Mouse (Mus musculus) neutrophil, adult 5-6 weeks (primary cell): ENCODE results near the gene Iapp. TPM values are rescaled to one million over a fixed set of nuclear protein-coding genes. Genes with fewer than 3 reads are reported as not detected.
"Not testable (repeated sequence)": the region's sequence is repeated elsewhere in the genome, so short reads cannot be mapped to it uniquely, and the experiment has no call there.

Source experiments
- ATAC-seq: fragments of 151-379, 151-347 bp; 2 replicates; pipeline ENCODE4 v1.8.0; 2017; ENCODE audit warnings: mild to moderate bottlenecking, moderate TSS enrichment; ENCODE audit not compliant: insufficient number of reproducible peaks, poor library complexity, low FRiP score, severe bottlenecking; ENCODE audit errors: extremely low read depth
- total RNA-seq: library from RNA; stranded (forward); fragments of 200-1000 nt; gene quantifications from 2 replicates; pipeline ENCODE4 v1.2.3, GENCODE M21; 2017

The Iapp gene
- not detected in 2 replicates for total RNA-seq

- no peak for ATAC-seq
Observed at GRCm38 (mm10) chr6:142298098-142298497, at the start of gene Iapp. TSS of gene Iapp (plus strand) at chr6:142298423.

GRCm38 (mm10) chr6:142250738-142251307, 47.4 kb upstream of the Iapp start:
- not testable (repeated sequence) for ATAC-seq

DNA sequence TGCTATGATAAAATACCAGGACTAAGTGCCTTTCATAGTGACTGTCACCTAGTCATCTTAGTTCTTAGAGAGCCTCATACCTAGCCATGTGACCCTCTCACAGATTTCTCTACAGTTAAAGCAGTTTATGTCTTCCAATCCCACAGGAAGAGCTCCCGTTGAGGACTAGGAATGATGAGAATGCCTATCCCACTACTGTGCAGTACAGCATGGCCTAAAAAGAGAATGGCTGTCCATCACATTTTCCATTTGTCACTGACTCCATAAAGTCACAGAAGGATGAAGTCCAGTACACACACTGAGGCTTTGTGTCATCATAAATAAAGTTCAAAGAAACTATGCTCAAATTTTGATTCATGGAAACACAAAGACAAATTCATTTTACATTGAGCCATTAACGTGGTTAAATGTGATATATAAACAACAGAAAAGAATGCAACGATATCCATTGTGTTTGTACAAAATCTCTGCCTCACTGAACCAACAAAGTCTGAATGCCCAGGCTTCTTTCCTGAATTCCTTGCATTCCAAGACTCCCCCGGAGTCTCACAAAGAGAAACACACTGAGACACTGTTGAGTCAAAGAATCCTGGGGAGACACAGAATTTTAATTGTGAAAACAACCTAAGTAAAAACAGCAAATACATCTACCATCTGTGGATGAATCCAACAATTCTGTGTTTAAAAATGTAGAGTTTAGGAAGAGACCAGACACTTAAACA, 22.3 kb upstream of the Iapp start:
- ATAC-seq: no peak

DNA sequence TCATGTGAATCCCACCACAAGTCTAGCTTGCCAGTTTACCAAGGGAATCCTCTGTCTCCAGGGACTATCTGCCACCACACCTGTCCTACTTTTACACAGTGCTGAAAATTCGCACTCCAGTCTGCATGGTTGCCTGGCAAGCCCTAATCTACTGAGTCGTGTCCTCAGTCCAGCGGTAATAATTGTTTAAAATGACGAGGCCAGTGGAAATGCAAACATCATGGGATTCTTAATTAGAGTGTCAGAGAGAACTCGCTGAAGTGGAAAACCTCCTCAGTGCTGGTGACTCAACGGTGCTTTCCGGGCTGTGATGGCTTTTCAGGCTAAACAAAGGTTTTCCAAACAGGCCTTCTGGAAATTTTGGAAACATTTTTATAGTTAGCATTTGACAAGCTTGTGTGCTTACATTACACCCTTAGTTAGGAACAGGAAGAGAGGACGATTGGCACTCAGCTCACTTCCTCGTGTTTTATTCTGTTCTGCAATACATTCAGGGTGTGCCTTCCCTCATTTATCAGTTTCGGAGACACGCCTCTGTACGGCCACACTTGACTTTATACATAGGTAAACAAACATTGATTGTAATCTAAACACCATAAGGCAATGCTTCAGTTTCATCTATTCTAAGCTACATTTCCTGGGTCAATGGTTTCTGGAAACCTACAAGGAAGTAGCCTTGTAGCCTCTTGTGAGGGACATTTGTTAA, 8.7 kb upstream of the Iapp start:
- no peak for ATAC-seq

- no peak for ATAC-seq
Observed at GRCm38 (mm10) chr6:142305076-142305475, 6.9 kb downstream of the Iapp start.

GRCm38 (mm10) chr6:142314285-142314684, 16.1 kb downstream of the Iapp start:
- ATAC-seq: no peak

GRCm38 (mm10) chr6:142317106-142317505, 18.9 kb downstream of the Iapp start:
- no peak for ATAC-seq

DNA sequence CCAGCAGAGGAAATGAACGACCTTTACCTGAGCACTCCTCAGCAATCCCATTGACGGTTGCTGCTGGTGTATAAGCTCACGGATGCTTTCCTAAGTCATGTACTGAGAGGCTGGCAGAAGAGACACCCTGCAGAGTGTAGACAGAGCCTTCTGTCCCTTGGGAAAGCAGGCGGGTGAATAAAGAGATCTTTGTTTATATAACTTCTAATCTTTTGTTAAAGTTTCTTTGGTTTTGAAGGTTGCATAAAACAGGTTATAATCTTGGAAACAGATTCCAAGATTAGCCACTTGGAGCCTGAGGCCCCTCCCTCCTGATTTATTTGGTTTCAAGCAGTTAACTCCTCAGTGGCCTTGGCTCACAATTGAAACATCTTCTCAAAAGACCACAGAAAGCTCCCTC, 24.7 kb downstream of the Iapp start, which contains the start of gene Slco1a5:
Gene Slco1a5, minus strand, starts transcription at position 101 of the 400 bp plus-strand sequence.
- ATAC-seq: no peak

DNA sequence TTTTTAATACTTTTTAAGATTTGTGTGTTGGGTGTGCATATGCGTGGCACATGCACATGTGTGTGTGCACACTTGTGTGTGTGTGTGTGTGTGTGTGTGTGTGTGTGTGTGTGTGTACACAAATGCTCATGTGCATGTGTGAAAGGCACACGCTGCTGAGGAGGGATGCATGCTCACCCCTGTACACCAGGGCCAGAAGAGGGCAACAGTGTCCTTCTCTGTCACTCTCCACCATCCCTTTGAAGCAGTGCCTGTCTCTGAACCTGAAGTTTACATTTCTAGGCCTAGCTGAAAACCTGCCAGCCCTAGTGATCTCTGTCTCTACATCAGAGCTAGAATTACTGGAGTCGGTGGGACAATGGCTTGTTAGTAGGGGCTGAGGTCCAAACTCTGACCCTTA, 28.4 kb downstream of the Iapp start:
- ATAC-seq: no peak

DNA sequence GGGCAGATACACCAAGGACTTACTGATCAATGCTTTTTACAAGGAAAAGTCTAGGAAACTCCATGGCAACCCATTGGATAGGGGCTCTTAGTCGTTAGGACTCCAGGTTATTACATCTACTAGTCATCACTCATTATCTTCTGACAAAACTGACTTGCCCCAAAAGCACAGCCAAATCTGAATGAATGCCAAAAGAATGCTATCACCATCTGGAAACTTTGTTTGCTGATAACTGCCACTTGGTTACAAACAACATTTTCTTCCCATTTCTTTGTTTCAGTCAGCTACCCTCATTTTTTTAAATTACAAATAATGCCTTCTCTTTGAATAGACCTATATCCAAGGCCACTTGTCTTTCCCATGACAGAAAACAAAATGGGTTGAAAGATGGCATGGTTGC, 31.0 kb downstream of the Iapp start:
- no peak for ATAC-seq

- ATAC-seq: no peak
Observed at GRCm38 (mm10) chr6:142338961-142339360, 40.7 kb downstream of the Iapp start.

DNA sequence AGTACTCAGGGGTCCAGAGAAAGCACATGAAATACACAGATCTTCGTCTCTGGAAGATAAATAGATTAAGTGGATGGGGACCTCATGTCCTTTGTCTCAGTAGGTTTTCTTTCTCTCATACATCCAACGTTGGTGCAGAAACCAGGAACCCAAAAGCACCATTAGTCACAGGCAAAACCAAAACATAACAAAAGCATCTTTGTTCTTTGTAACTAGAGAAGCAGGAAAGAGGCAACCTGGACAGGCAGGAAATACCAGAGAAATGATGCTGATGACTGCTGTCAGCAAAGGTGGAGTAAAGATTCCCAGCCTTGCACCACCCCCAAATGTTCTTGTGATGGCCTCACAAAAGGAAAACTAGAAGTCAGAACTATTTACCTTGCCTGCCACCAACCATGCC, 41.4 kb downstream of the Iapp start:
- no peak for ATAC-seq

GRCm38 (mm10) chr6:142343561-142343960, 45.3 kb downstream of the Iapp start:
- no peak for ATAC-seq

DNA sequence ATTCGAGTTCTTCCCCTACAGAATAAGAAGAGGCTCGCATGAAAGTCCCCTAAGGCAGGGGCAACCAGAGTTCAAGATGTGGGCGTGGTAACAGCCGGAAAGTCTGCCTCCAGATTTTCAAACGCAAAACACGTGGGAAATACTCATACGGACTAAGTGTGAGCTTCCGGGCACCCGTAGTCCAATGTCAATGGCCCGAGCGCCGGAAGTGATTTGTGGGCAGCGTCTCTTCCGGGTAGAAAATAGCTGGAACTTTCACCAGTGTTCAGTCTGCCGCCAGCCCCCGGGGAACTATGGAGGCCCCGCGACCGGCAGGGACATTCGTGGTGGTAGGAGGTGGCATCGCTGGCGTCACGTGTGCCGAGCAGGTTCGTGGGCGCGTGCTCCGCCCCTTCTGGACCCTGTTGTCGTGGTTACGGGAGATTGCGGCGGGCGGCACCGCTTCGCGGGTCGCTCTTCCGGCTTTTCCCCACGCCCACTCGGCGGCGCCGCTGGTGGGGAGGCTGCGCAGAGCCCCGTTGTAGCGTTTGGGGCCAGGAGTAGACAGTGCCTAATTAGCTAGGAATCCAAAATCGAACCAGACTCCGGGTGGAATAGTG, 47.3 kb downstream of the Iapp start, which contains the start of gene Pyroxd1:
Gene Pyroxd1, plus strand, starts transcription at position 215 of the 599 bp plus-strand sequence.
- peak; percentile 83 for ATAC-seq

DNA sequence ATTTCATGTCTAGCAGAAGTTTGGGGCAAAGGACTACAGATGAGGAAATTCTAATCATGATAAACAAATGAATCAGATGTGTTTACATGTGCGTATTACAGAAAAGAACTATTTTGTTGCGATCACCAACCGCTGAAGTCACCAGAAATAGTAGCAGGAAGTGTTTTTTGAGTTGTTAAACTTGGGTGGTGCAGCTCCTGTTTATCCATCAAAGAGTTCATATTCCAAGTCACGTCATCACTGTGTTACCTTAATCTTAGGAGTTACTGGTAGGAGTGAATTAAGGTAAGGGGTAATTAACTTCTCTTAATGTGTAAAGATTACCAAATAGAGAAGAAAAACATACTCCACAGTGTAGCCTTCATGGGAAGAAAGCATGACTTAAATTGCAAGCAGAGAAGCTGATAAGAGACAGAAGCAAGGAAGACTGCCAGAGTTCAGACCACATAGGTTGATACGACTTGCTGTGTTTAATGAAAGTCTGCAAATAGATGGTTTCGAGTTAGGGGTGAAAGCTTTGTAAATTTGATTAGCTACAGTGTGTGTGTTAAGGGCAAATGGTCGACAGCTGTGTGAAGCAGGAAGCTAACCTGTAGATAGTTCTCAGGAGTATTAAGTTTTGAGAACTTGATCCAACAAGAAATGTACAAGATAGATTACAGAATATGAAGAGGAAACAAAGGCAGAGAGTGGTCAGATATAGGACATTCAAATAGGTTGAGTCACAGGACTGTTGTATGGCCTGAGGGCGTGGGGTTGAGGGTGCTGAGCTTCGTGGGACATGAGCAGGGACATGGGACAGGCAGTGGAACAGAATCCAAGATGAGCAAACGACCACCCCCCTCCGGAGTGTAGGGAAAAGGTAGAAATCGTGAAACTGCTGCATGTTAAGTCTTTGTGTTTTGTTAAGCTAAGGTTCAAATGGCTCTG, 48.2 kb downstream of the Iapp start:
- ATAC-seq: no peak

DNA sequence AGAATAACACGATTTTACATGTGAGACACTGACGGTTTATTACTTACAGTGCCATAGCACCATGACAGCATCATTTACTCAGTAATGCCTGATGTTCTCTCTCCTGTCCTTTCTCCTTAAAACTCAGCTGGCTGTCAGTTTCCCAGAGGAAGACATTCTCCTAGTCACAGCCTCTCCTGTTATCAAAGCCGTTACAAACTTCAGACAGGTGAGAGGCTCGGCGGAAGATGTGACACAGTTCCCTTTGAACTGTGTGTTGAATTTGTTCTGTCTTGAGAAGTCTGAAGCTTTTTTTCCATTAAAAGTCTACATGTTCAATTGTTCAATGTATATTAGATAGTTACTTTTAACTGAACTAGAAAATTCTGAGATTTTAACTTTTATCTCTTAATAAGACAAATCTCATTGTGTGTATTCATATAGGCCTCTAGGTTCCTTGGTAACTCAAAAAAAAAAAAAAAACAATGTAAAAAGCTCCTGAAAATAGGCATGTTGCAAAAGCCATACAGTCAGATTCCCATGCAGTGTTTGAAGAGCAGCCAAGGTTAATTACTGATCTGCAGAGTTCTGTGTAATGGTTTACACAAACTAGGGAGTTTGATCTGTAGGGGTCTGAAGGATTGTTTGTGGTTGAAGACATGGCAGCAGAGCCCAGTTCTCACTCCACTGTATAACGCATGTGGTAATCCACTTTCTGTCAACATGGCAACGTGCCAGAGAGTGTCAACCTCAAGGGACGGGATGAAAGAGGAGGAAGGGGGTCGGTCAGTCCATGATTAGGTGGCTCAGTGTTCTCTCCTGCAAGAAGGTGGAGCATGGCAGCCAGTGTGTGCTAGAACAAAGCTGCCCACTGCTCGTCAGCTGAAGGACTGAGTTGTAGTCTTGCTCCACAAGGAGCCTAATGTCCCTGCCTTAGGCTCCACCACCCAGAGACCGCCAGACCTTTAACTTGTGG, 49.5 kb downstream of the Iapp start:
- ATAC-seq: no peak

DNA sequence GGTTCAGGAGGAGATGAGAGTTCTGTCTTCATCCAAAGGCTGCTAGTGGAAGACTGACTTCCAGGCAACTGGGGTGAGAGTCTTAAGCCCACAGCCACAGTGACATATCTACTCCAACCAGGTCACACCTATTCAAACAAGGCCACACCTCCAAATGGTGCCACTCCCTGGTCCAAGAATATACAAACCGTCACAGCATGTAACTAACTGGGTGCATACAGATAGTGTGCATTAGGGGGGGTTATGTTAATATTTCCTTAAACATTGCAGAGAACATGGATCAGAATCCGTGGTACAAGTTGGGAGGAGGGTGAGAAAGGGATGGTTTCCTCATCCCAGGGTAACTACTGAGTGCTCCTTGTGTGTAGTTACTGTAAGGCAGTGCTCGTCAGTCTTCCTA, 53.9 kb downstream of the Iapp start:
- not testable (repeated sequence) for ATAC-seq
